ENCODE assay signal across 8 mouse cellular contexts in genomic region chr10:39612633-39612988, GRCm38 (mm10). TPM values are rescaled to one million over a fixed set of nuclear protein-coding genes. Genes with fewer than 3 reads are reported as not detected.
A peak's percentile ranks its signal among the peaks of the same experiment; 100 is the strongest.
DNase-seq lines count a peak whose midpoint lies in the region; ATAC-seq and TF ChIP-seq lines count a peak whose summit lies in the region.

Gene Traf3ip2, plus strand, starts transcription at chr10:39612934.

- no peak within 1 kb of the TSS; the same call in 1 of the 2 replicates for H3K4me2 ChIP-seq in forebrain, embryonic 15.5 days (replicated peaks)
- H3K4me2 ChIP-seq in limb, embryonic 14.5 days (replicated peaks; ENCODE audit: low read depth, low read length, severe bottlenecking) = peak within 1 kb of the TSS; percentile 51
- peak within 1 kb of the TSS; percentile 63 for H3K4me2 ChIP-seq in stomach, embryonic 16.5 days (ENCODE audit: low read depth, low read length)

- no peaks in the 10 kb centered on the region for H3K27me3 ChIP-seq in forebrain, embryonic 10.5 days (ENCODE audit: poor library complexity, severe bottlenecking)
- no peaks in the 10 kb centered on the region for H3K27me3 ChIP-seq in forebrain, embryonic 15.5 days
- H3K27me3 ChIP-seq in limb, embryonic 14.5 days (ENCODE audit: control insufficient read depth, insufficient read depth, low read length) = no peaks in the 10 kb centered on the region
- no peaks in the 10 kb centered on the region for H3K27me3 ChIP-seq in stomach, embryonic 16.5 days (ENCODE audit: control insufficient read depth, insufficient read depth, low read length)

- H3K4me3 ChIP-seq in forebrain, embryonic 10.5 days = peak within 1 kb of the TSS; percentile 34
- no peak within 1 kb of the TSS for H3K4me3 ChIP-seq in forebrain, embryonic 15.5 days
- peak within 1 kb of the TSS; percentile 34 for H3K4me3 ChIP-seq in limb, embryonic 14.5 days (replicated peaks; ENCODE audit: low read length)
- peak within 1 kb of the TSS; percentile 64 for H3K4me3 ChIP-seq in stomach, embryonic 16.5 days (replicated peaks; ENCODE audit: low read length)

- peak within 1 kb of the TSS; percentile 80 for H3K27ac ChIP-seq in forebrain, embryonic 10.5 days
- H3K27ac ChIP-seq in forebrain, embryonic 15.5 days (replicated peaks) = no peak within 1 kb of the TSS
- peak within 1 kb of the TSS; percentile 87 for H3K27ac ChIP-seq in limb, embryonic 14.5 days (replicated peaks; ENCODE audit: low read depth, low read length)
- H3K27ac ChIP-seq in stomach, embryonic 16.5 days (ENCODE audit: low read length) = peak within 1 kb of the TSS; percentile 99

- no peak for ATAC-seq in forebrain, embryonic 15.5 days (replicated peaks)
- ATAC-seq in limb, embryonic 14.5 days (ENCODE audit: low FRiP score, low read depth) = no peak
- ATAC-seq in stomach, embryonic 16.5 days (ENCODE audit: insufficient read depth, low FRiP score) = no peak

- WGBS in forebrain, embryonic 10.5 days = 45% methylated on average over 4 of the region's 4 CpGs
- WGBS in forebrain, embryonic 15.5 days = 53% methylated on average over 4 of the region's 4 CpGs
- WGBS in limb, embryonic 14.5 days = 36% methylated on average over 4 of the region's 4 CpGs
- 21% methylated on average over 4 of the region's 4 CpGs for WGBS in stomach, embryonic 16.5 days

- H3K36me3 ChIP-seq in forebrain, embryonic 10.5 days (replicated peaks) = no peaks in the 10 kb centered on the region
- H3K36me3 ChIP-seq in forebrain, embryonic 15.5 days = no peaks in the 10 kb centered on the region
- no peaks in the 10 kb centered on the region for H3K36me3 ChIP-seq in limb, embryonic 14.5 days (ENCODE audit: control insufficient read depth, insufficient read depth, low read length)
- peaks cover 9% of the 10 kb centered on the region; the same call in 1 of the 2 replicates for H3K36me3 ChIP-seq in stomach, embryonic 16.5 days (ENCODE audit: control insufficient read depth, insufficient read depth, low read length)

- TF ChIP-seq POLR2A in limb, embryonic 14.5 days (IDR thresholded peaks at IDR 0.05; ENCODE audit: borderline replicate concordance, extremely low read depth, insufficient read depth, insufficient read length) = no peak

- no peaks in the 10 kb centered on the region for H3K9me3 ChIP-seq in forebrain, embryonic 10.5 days
- H3K9me3 ChIP-seq in forebrain, embryonic 15.5 days = no peaks in the 10 kb centered on the region
- H3K9me3 ChIP-seq in limb, embryonic 14.5 days (ENCODE audit: control insufficient read depth, low read length) = no peaks in the 10 kb centered on the region
- peaks cover 5% of the 10 kb centered on the region; the same call in 1 of the 2 replicates for H3K9me3 ChIP-seq in stomach, embryonic 16.5 days (replicated peaks; ENCODE audit: control insufficient read depth, low read length)

- peaks cover 38% of the 10 kb centered on the region for H3K4me1 ChIP-seq in forebrain, embryonic 10.5 days
- H3K4me1 ChIP-seq in forebrain, embryonic 15.5 days = peaks cover 22% of the 10 kb centered on the region
- peaks cover 33% of the 10 kb centered on the region for H3K4me1 ChIP-seq in limb, embryonic 14.5 days (ENCODE audit: control insufficient read depth, insufficient read depth, low read length)
- H3K4me1 ChIP-seq in stomach, embryonic 16.5 days (ENCODE audit: control insufficient read depth, insufficient read depth, low read length) = peaks cover 42% of the 10 kb centered on the region

- DNase-seq in forebrain, embryonic 10.5 days (ENCODE audit: extremely low spot score, low spot score) = no peak
- no peak for DNase-seq in thymus, postnatal 0 days (ENCODE audit: low spot score)
- no peak for DNase-seq in thymus, postnatal 4 days
- no peak for DNase-seq in limb, embryonic 14.5 days (ENCODE audit: low spot score)
- DNase-seq in spleen, adult 12 weeks (ENCODE audit: low spot score) = no peak
- DNase-seq in kidney, adult 8-10 months = no peak

- no peak within 1 kb of the TSS for H3K9ac ChIP-seq in forebrain, embryonic 15.5 days (replicated peaks)
- H3K9ac ChIP-seq in limb, embryonic 14.5 days (ENCODE audit: low read depth, low read length, severe bottlenecking) = peak within 1 kb of the TSS; percentile 48
- peak within 1 kb of the TSS; percentile 92 for H3K9ac ChIP-seq in stomach, embryonic 16.5 days (ENCODE audit: low read length)

RNA-seq across cellular contexts. Expression of gene Traf3ip2, which starts in this region (rescaled TPM):
- 10.3 and 11.7 TPM in 2 replicates for polyA plus RNA-seq in forebrain, embryonic 10.5 days (2016; fragmentation: Nextera tagmentation; extraction: Ambion mirVana)
- polyA plus RNA-seq in forebrain, embryonic 15.5 days (2015; fragmentation: Nextera tagmentation; extraction: Ambion mirVana) = 4.5 and 5.0 TPM in 2 replicates
- 13.9 and 19.3 TPM in 2 replicates for polyA plus RNA-seq in thymus, postnatal 0 days (2015; fragmentation: Nextera tagmentation; extraction: Ambion mirVana)
- 7.5 and 9.0 TPM in 2 replicates for polyA plus RNA-seq in limb, embryonic 14.5 days (2012; rRNA removed)
- polyA plus RNA-seq in limb, embryonic 14.5 days (2014; fragmentation: Nextera tagmentation; extraction: Ambion mirVana) = 13.3 and 13.7 TPM in 2 replicates
- polyA plus RNA-seq in stomach, embryonic 16.5 days (2015; fragmentation: Nextera tagmentation; extraction: Ambion mirVana) = 32.1 and 33.1 TPM in 2 replicates
